Mouse (Mus musculus) adrenal gland, adult 2 months (tissue): ENCODE results near the gene Klf15. TPM values are rescaled to one million over a fixed set of nuclear protein-coding genes. Genes with fewer than 3 reads are reported as not detected.

ENCODE experiments used
- polyA plus RNA-seq: library from polyadenylated mRNA; depleted of rRNA; stranded (reverse); fragments of >200 nt; gene quantifications from 2 replicates; pipeline ENCODE4 v1.2.3, GENCODE M21; 2012; rRNA removed
- total RNA-seq, 2 experiments: library from RNA; stranded (reverse); gene quantifications; 2 replicates each; pipeline ENCODE4 v1.2.3; 2021

The Klf15 gene
- total and polyA plus RNA-seq, 3 experiments = 32.6 to 73.8 (median 43.7) TPM

Other genes with a start within 250 kb of the Klf15 start
- not detected for gene Vmn1r53, start 238.1 kb upstream of the Klf15 start, total RNA-seq
- gene Vmn1r53, start 238.1 kb upstream of the Klf15 start, polyA plus RNA-seq = not detected in 2 replicates
- not detected for gene Vmn1r54, start 216.3 kb upstream of the Klf15 start, total RNA-seq
- gene Vmn1r54, start 216.3 kb upstream of the Klf15 start, polyA plus RNA-seq = not detected in 2 replicates
- not detected for gene BC048671, start 161.4 kb upstream of the Klf15 start, total RNA-seq
- not detected in 2 replicates for gene BC048671, start 161.4 kb upstream of the Klf15 start, polyA plus RNA-seq
- not detected for gene Chst13, start 137.4 kb upstream of the Klf15 start, total RNA-seq
- 0.36 and 0.85 TPM in 2 replicates for gene Chst13, start 137.4 kb upstream of the Klf15 start, polyA plus RNA-seq
- 1 to 10 TPM in 1 of 2 experiments, not detected in 1; 1.3 TPM for gene Uroc1, start 129.3 kb upstream of the Klf15 start, total RNA-seq
- 0.26 TPM in 1 of 2 replicates, not detected in the other for gene Uroc1, start 129.3 kb upstream of the Klf15 start, polyA plus RNA-seq
- 10 to 100 TPM; 18.8 to 33.4 TPM for gene Zxdc, start 93.1 kb upstream of the Klf15 start, total RNA-seq
- 70.1 and 75.8 TPM in 2 replicates for gene Zxdc, start 93.1 kb upstream of the Klf15 start, polyA plus RNA-seq
- gene Cfap100, start 33.8 kb upstream of the Klf15 start, total RNA-seq = 1 to 10 TPM in 1 of 2 experiments, under 1 TPM in 1; 0.76 to 1.4 TPM
- 0.03 and 0.33 TPM in 2 replicates for gene Cfap100, start 33.8 kb upstream of the Klf15 start, polyA plus RNA-seq
- gene Aldh1l1, start 23.9 kb downstream of the Klf15 start, total RNA-seq = 100 to 1,000 TPM; 136 to 202 TPM
- gene Aldh1l1, start 23.9 kb downstream of the Klf15 start, polyA plus RNA-seq = 83.4 and 111 TPM in 2 replicates
- 10 to 100 TPM; 29.1 to 30.2 TPM for gene Slc41a3, start 142.1 kb downstream of the Klf15 start, total RNA-seq
- 52.0 and 62.7 TPM in 2 replicates for gene Slc41a3, start 142.1 kb downstream of the Klf15 start, polyA plus RNA-seq